Mouse (Mus musculus) cortical plate, adult 2 months (tissue): ENCODE results near the gene Acot7. TPM values are rescaled to one million over a fixed set of nuclear protein-coding genes. Genes with fewer than 3 reads are reported as not detected.
A peak's percentile ranks its signal among the peaks of the same experiment; 100 is the strongest.
"Not testable (repeated sequence)": the region's sequence is repeated elsewhere in the genome, so short reads cannot be mapped to it uniquely, and the experiment has no call there.

Experiments used
- H3K27ac ChIP-seq: fragments of 200-500 bp; 2 replicates; pipeline ENCODE4 v1.5.1; 2012; ENCODE audit warnings: low read length, control low read depth, inconsistent platforms; ENCODE audit not compliant: insufficient read depth
- H3K4me1 ChIP-seq: fragments of 200-500 bp; 2 replicates; pipeline ENCODE4 v1.6.1; 2011; ENCODE audit warnings: low read length; ENCODE audit not compliant: control insufficient read depth, insufficient read depth
- H3K4me3 ChIP-seq: fragments of 200-500 bp; 2 replicates; pipeline ENCODE4 v1.5.1; 2011; ENCODE audit warnings: mild to moderate bottlenecking, low read length, control low read depth; ENCODE audit not compliant: insufficient read depth
- CTCF ChIP-seq: fragments of 200-500 bp; IDR thresholded peaks from 2 replicates; pipeline ENCODE4 v1.5.1; 2011; ENCODE audit warnings: mild to moderate bottlenecking, control low read depth, low read length; ENCODE audit not compliant: insufficient read depth; ENCODE audit errors: extremely low read depth
- POLR2A ChIP-seq: fragments of 200-500 bp; IDR thresholded peaks from 2 replicates; pipeline ENCODE4 v1.6.1; 2011; ENCODE audit warnings: mild to moderate bottlenecking, low read length, control low read depth; ENCODE audit not compliant: insufficient read depth; ENCODE audit errors: extremely low read depth
- polyA plus RNA-seq: library from polyadenylated mRNA; depleted of rRNA; stranded (reverse); fragments of >200 nt; gene quantifications from 2 replicates; pipeline ENCODE4 v1.2.3, GENCODE M21; 2012

The Acot7 gene
- polyA plus RNA-seq, 1 experiment, result 333 TPM

GRCm38 (mm10) chr4:152219591-152219990, 41.7 kb downstream of the Acot7 start:
- no peak for TF ChIP-seq CTCF
- TF ChIP-seq POLR2A, result no peak
- Histone ChIP-seq H3K4me1 (peaks cover 25% of the 10 kb centered on the region), H3K27ac (no peak overlapping the region), H3K4me3 (no peak overlapping the region)

- peak overlapping the region; percentile 30 for H3K27ac ChIP-seq
- peaks cover 24% of the 10 kb centered on the region for H3K4me1 ChIP-seq
- H3K4me3 ChIP-seq, result no peak overlapping the region
- no peak for TF ChIP-seq POLR2A
Measured at GRCm38 (mm10) chr4:152220771-152221410, 43.0 kb downstream of the Acot7 start.

- TF ChIP-seq CTCF, result no peak
- Histone ChIP-seq H3K4me1 (peaks cover 28% of the 10 kb centered on the region), H3K27ac (peak overlapping the region; percentile 30), H3K4me3 (no peak overlapping the region)
Measured at GRCm38 (mm10) chr4:152221411-152221887, 43.5 kb downstream of the Acot7 start.

- Histone ChIP-seq H3K4me1 (peaks cover 31% of the 10 kb centered on the region), H3K27ac (no peak overlapping the region), H3K4me3 (no peak overlapping the region)
- TF ChIP-seq CTCF, result no peak
- no peak for TF ChIP-seq POLR2A
Measured at GRCm38 (mm10) chr4:152222111-152222510, 44.2 kb downstream of the Acot7 start.

GRCm38 (mm10) chr4:152222513-152222912, 44.6 kb downstream of the Acot7 start:
- H3K27ac ChIP-seq, result no peak overlapping the region
- peaks cover 31% of the 10 kb centered on the region for H3K4me1 ChIP-seq
- TF ChIP-seq CTCF, result no peak
- TF ChIP-seq POLR2A, result no peak
- no peak overlapping the region for H3K4me3 ChIP-seq

- no peak overlapping the region for H3K27ac ChIP-seq
- TF ChIP-seq CTCF (no peak), POLR2A (no peak)
- H3K4me1 ChIP-seq, result peaks cover 29% of the 10 kb centered on the region
- no peak overlapping the region for H3K4me3 ChIP-seq
Measured at GRCm38 (mm10) chr4:152224156-152224555, 46.2 kb downstream of the Acot7 start.

- Histone ChIP-seq H3K4me3 (no peak overlapping the region), H3K27ac (peak overlapping the region; percentile 1), H3K4me1 (peaks cover 21% of the 10 kb centered on the region)
- no peak for TF ChIP-seq POLR2A
- TF ChIP-seq CTCF, result no peak
Measured at GRCm38 (mm10) chr4:152226901-152227486, 49.1 kb downstream of the Acot7 start.

GRCm38 (mm10) chr4:152227749-152228527, 50.0 kb downstream of the Acot7 start:
- no peak for TF ChIP-seq CTCF
- no peak for TF ChIP-seq POLR2A
- H3K4me1 ChIP-seq, result peaks cover 12% of the 10 kb centered on the region
- H3K27ac ChIP-seq, result peak overlapping the region; percentile 32; the same call in 1 of the 2 replicates
- no peak overlapping the region for H3K4me3 ChIP-seq

- H3K4me1 ChIP-seq, result peaks cover 12% of the 10 kb centered on the region
- not testable (repeated sequence) for H3K27ac ChIP-seq, H3K4me3 ChIP-seq
Measured at GRCm38 (mm10) chr4:152230331-152230730, 52.4 kb downstream of the Acot7 start.

GRCm38 (mm10) chr4:152231326-152231725, 53.4 kb downstream of the Acot7 start:
- Histone ChIP-seq H3K4me1 (peaks cover 9% of the 10 kb centered on the region), H3K27ac (no peak overlapping the region), H3K4me3 (no peak overlapping the region)
- TF ChIP-seq CTCF (no peak), POLR2A (no peak)
